Mouse (Mus musculus): Measurements from ENCODE around the gene 6430531B16Rik.

Gene 6430531B16Rik

DNA sequence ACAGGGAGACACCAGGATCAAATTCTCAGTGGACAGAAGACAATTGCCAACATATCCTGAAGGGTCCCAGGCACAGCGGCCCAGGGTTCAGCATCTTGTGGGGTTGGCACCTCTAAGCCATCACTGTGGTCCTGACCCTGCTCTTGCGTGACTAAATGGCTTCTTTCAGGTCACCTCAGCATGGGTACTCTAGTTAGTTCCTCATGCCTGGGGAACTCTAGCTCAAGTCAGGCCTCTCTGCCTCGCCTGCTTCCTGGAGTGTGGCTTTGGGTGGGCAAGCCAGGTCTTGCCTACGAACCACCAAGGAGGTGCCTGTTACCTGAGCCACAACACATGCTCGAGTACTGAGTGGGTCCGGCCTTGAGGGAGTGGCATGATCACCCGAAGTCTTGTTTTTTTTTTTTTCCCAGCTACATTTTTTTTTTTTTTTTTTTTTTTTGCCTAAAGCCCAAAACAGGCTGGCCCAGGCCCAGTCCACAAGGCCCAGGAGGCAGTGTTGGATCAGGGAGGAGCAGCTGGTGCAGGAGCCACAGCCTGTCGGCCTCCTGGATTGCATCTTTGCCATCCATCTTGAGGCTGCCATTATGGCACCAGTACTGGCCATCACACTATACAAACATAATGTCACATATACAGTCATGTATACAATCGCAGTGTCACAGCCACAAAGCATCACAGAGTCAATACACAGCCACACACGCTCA is 8.2 kb downstream of the 6430531B16Rik start:
- no peak for DNase-seq (ENCODE audit: low read depth)

DNA sequence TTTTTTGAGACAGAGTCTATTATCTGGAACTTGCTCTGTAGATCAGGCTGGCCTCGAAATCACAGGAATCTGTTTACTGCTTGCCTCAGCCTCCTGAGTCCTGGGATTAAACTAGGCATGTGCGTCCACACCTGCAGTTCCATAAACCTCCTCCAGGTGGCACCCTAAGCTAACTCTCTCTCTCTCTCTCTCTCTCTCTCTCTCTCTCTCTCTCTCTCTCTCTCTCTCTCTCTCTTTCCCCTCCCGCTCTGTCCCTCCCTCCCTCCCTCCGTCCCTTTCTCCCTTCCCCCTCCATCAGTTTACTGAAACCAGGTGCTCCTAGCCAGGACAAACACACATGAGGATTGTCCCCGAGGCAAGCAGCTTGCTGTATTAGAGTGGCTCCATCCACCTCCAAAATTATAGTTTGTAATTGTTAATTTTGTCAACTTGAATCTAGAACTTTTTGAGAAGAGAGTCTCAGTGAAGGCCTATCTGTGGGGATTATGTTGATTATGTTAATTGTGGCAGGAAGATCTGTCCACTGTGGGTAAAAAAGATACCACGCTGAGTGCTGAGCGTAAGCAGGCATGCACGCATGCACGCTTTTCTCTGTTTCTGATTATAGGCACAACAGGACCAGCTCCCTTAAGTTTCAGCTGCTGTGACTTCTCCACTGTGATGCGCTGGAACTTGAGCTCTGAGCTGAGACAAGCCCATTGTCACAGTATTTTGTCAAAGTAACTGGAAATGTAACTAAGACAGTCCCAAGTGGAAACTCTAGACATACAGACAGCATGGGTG is 9.0 kb downstream of the 6430531B16Rik start:
- peak; percentile 54 for DNase-seq (ENCODE audit: low read depth)

DNA sequence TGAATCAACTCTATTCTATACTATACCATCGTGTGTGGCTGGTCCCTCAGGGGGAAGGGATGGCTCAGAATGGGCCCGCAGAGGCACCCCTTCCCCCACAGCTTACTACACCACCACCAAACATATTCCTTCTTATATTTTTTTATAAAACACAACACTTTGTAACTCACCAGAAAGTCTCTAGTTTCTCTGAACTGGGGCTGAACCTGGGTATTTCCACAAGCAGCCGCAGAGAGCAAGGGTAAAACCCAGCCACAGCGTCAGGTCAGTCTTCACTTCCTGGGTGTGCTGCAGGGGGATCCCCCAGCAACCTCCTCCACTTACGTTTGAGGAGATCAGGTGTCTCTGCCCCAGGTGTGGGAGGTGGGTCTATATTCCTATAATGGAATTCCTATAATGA is 10.1 kb downstream of the 6430531B16Rik start:
- no peak for DNase-seq (ENCODE audit: low read depth)

DNA sequence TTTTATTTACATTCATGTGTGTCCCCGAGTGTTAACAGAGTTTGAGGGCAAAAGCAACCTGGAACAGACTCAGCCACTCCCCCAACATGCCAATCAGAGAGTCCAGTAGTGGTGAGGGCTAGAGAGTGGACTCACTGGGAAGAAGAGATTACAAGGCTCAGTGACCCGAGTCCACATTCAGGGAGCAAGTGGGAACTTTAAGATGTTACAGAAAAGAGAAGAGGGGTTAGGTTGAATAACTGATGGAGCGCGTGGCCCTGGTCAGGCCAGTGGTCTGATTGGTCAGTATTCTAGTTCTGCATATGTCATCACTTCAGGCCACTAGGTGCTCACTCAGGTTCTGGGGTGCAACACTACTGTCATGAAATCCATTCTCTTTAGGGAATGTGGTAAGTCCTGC is 11.4 kb downstream of the 6430531B16Rik start:
- DNase-seq (ENCODE audit: low read depth): no peak

DNA sequence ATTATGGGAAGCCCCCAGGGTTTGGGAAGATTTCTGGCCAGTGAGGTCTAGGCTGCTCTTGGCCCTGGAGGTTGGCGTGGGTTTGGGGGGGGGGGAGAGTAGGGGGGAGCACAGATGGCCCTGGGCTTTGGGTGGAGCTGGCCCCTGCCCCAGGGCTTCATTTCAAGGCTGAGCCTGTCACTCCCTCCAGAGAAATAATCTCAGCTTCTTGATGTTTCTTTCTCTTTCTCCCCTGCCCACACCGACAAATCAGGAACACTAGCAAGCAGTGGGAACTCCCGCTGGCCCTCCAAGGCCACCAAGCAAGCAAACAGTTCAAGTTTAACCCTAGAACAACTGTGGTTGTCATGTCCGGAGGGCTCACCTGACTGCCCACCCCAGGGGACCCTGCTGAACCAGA is 14.7 kb downstream of the 6430531B16Rik start:
- no peak for DNase-seq (ENCODE audit: low read depth)

DNA sequence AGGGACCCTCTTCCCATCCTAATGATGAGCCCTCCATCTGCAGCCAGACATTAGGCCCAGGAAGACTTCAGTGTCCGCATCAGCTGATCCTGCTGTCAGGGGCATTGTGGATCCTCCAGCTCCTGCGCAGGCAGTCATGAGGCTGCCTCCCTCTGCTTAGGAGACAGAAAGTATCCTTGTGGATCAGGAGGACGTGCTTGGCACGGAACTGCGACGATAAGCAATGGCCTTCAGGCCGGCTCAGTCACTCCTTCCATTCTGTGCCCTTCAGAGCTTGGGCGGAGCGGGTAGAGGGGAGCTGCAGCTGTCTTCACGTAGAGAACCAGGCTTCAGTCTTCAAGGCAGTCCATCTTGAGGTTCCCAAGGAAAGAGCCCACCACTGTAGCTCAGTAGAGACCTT is 17.4 kb downstream of the 6430531B16Rik start:
- no peak for DNase-seq (ENCODE audit: low read depth)

DNA sequence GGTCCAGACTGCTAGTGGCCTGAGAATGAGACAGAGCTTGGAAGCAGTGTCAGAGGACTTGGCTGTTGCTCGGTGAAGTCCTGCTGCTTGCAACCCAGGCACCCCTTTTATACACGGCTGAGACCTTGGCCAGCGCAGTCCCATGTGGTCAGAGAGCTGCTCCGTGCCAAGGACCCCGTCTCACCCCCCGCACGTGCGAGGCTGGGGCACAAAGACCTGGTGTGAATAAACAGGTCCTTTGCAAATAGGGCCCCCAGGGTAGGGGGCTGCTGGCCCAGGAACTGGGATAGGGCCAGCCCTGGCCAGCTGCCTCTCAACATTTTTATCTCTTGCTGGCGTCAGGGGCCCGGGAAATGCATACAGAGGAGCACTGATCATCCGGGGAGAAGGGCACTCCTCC is 20.6 kb downstream of the 6430531B16Rik start:
- no peak for DNase-seq (ENCODE audit: low read depth)

DNA sequence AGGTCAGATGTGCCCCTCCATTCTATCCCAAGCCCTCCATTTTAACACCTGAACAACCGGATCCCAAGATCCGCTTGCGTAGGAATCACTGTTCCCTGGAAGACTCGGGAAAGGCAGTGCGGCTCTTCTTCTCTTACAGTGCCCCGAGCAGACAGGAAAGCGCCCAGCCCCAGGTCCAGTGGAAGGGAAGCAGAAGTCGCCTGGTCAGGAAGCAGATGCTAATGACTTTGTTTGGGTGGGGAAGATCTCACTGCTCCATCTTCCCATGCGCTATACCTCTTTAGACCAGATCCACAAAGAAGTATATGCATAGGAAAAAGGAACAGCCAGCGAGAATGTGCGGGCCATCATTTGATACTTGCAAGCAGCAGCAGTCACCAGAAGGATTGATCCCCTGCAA is 21.1 kb downstream of the 6430531B16Rik start:
- DNase-seq (ENCODE audit: low read depth): no peak

DNA sequence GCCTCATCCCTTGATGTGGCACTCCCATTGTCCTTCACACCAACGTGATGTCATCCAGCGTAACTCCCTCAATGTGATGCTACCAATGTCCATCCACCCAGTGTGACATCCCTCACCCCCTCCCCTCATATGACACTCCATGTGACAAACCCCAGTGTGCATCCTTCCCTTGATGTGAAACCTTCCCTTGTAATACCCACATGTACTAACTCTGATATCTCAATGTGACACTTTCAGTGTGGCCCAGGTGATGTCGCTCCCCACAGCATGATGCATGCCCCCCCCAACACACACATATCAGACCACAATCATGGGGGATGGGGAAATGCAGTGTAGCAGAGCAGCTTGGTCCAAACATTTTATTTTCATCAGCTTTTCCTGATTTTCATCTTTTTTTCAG is 21.9 kb downstream of the 6430531B16Rik start:
- no peak for DNase-seq (ENCODE audit: low read depth)

DNA sequence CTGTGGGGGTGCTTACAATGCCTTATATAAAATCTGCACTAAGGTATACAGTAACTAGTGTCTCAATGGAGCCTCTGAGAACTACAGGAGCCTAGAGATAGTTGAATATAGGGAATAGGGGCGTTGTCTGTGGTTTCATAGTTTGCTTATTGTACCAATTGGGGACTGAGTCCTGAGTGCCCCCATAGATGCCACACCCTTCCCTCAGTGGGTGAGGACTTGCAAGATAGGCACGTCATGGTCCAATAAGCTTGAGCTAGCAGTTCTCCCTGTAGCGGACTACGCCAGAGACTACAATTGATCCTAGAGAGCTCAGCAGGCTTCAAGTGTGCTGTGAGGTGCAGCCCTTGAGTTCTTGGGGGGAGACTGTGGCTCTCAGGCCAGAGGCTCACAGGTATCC is 23.1 kb downstream of the 6430531B16Rik start:
- no peak for DNase-seq (ENCODE audit: low read depth)

DNA sequence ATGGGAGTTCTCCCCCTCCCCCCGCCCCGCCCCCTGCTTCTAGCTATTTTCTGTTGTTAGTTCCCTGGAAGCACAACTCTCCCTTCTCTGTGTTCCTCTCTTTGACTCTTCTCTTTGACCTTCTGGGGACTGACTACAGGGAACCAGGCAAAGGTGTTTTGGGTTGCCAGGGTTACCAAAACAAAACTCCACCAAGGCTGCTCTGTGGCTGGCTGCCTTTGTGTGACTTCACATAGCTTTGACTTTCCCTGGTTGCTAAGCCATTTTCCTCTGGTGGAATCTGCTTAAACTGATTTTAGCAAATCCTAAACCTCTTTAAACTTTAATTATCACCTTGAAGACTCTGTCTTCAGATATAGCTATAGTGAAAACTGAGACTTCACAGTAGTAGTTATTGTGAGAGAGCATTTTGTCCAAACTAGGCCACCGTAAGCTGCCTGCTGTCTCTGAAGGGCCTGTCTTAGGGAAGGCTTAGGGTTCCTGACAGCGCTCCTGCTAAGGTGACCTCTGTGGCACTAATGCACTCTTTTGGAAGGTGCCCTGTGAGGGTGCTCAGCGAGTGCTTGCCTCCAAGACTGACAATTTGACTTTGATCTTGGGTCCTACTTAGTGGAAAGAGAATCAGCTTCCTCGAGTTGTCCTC is 26.4 kb downstream of the 6430531B16Rik start:
- DNase-seq (ENCODE audit: low read depth): no peak

DNA sequence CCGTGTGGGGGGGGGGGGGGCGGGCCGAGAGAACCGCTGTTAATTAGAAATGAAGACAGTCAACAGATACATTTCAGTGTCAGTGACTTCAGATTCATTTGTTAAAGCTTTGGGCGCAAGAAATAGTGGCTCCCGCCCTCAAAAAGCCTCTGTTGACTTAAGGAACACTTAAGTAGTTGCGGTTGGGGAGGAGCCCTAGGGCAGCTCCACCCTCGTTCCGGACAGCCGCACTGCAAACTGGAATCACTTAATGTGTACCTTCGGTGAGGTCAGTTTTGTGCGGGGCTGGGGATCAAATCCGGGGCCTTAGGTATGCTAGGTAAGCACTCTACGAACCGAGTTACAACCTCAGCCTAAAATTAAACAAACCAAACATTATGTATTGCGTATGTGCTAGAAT is 27.5 kb downstream of the 6430531B16Rik start:
- no peak for DNase-seq (ENCODE audit: low read depth)

DNA sequence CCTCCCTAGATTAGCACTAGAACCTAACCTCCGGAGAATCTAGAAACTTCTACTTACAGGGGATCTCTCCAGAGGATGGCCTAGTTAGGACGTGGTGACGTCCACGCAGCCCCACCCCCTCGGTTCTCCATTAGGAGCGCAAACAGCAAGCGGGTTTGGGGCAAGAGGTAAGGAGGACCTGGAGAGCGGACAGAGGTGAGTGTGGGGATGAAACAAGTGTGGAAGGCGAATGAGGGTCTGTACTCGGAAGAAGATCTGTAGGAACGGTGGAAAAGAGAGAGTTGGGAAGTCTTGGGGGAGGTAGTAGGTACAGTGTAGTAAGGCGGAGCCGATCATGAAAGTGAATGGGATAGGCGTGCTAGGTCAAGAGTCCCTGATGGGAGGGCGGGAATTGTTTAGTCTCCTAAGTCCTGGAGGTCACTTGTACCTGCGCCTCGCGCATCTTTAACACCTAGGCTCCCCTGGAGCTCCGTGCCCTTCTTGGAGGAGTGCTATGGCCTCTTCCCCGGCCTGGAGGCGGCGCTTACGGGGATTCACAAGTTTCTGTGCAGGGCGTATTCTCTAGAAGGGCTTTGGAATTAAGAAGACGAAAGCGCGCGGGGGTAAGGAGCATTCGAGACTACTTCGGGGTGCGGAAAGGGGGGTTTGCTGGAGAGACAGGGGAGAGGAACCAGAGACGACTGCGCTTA is 28.1 kb downstream of the 6430531B16Rik start:
- peak; percentile 38 for DNase-seq (ENCODE audit: low read depth)

DNA sequence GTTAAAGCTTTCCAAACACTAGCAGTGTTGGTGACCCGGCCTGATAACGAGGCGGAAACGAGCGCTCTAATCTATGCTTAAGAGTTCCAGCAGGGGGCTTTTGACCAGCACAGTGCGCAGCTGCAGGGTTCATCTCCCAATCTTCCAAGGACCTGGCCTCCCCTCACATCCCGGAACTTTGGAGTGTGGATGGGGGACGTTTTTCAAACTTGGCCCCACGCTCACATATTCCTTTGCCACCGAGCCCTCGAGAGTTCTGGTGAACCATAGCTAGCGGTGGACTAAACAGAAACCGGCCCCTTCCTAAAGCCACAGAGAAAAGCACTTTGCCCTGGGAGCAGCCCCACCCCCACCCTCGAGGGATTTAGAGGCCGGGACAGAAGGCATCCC is 28.7 kb downstream of the 6430531B16Rik start:
- peak; percentile 40 for DNase-seq (ENCODE audit: low read depth)

DNA sequence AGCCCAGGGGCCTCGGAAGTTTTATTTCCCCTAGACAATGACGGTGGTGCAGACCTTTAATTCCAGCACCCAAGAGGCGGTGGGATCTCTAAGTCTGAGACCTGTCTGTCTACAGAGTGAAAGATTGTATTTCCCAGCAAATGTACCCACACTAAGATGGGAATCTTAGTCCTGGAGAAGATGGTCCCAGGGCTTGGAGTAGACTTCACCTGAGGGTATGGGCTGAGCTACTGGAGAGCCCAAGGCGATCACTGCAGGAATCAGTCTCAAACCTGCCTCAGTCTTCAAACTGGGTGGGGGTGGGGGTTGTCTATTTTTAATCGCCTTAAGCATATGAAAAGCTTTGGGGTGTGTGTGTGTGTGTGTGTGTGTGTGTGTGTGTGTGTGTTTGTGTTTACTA is 32.5 kb downstream of the 6430531B16Rik start:
- no peak for DNase-seq (ENCODE audit: low read depth)

DNA sequence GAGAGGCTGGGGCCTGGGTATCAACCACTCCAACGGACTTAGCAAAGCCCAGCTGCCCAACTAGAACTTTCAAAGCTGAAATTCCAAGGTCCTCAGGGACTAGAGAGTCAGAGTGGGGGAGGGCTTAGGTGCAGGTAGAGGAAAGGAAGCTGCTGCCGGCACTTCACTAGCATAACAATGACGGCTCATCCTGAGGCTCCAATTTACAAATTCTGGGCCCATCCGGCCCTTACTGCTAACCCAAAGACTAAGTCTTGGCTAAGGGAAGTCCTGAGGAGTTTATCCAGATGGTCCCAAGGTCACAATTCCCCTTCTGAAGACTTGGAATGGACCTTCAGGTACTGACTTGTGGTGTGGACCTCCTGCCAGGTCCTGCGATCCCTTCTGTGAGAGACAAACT is 33.0 kb downstream of the 6430531B16Rik start:
- DNase-seq (ENCODE audit: low read depth): no peak

DNA sequence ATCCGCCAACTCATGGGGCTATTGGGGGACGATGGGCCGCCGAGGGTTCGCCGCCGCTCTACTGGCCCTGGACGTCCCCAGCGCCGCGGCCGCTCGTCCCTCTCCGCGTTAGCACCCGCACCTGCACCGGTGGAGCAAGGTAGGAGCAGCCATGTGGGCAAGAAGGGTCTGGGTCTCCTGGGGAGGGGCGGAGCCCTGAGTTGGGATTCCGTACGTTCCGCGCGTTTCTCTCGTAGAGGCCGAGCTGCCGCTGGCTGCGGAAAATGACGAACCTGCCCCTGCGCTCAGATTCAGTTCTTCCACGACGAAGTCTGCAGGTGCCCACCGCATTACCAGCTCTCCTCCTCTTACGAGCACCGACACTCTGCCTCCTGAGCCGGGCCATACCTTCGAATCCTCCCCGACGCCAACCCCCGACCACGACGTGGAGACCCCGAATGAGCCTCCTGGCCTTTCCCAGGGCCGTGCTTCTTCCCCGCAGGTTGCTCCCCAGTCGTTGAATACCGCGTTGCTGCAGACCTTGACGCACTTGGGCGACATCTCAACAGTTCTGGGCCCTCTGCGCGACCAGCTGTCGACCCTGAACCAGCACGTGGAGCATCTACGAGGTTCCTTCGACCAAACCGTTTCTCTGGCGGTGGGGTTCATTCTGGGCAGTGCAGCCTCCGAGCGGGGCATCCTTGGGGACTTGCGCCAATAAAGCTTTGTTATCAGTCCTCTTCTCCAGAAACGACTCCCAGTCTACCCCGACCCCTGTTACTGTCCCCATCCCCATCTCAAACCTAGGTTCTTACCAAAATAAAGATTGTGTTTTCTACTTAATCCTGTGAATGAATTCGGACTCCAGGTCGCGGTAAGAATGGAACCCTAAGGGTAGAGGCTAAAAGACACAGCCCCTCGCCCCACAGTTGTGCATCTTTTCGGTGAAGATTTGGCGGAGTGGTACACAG is 34.0 kb downstream of the 6430531B16Rik start:
- DNase-seq (ENCODE audit: low read depth): no peak

DNA sequence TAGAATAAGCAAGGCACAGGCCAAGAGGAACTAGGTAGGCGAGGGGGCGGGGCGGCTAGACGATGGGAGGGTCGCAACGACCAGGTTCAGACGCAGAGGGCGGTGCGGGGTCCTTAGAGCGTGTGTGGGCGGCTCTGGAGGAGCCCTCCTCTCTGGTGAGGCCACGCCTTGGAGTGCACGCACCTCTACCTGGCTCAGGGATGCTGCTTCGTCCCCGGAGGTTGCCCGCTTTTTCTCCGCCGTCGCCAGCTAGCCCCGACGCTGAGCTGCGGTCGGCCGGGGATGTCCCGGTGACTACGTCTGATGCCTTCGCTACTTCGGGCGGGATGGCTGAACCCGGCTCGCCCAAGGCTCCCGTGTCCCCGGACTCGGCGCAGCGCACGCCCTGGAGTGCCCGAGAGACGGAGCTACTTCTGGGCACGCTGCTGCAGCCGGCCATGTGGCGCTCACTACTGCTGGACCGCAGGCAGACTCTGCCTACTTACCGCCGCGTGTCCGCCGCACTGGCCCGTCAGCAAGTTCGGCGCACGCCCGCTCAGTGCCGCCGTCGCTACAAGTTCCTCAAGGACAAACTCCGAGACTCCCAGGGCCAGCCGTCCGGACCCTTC is 34.8 kb downstream of the 6430531B16Rik start, which contains the start of gene Utf1:
Gene Utf1, plus strand, starts transcription at position 116 of the 608 bp plus-strand sequence.
- DNase-seq (ENCODE audit: low read depth): no peak

DNA sequence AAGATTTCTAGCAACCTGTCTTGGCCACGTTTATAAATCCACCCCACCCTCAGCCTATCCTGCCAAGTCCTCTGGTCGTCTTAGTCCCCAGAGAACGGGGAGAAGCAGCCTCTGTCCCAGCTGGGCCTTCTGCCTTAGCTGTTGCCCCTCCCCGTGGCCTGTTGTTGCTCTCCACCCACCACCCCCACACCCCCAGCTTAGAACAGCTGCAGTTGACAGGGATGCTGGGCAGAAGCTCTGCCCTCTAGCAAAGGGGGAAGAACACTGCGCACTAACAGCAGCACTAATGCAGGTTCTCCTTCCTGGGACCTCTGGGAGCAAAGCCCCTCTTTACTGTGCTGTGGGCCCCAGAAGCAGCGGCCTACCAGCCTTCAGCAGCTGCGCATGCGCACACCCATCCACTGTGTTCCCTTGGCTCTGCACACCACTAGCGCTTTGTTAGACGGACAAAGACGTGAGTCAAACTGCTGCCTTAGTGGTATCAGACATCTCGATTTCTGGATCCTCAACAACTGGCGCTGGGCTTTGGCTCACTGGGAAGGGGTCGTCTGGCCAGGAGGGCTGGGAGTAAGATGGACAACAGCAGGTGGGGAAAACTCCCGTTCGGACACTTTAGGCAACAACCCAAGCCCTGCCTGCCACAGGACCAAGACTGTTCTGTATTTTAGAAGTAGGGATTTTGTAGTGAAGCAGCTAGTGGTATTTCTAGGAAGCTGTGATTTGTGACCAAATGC is 37.9 kb downstream of the 6430531B16Rik start:
- DNase-seq (ENCODE audit: low read depth): no peak

DNA sequence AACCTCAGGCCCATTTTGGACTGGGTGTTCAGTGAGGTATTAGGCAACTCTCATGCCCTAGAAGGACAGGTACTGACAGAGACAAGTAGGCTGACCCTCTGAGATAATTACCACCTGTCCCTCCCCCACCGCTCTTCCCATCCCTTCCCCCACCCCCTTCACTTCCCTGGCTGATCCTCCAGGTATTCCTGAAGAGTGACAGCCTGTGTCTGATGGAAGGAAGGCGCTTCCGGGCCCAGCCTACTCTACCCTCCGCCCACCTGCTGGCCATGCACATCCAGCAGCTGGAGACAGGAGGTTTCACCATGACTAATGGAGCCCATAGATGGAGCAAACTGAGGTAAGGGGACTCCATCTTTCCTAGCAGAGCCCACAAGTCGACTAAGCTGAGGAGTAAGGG is 40.7 kb downstream of the 6430531B16Rik start:
- DNase-seq (ENCODE audit: low read depth): no peak
